In genomic region chr5:124049249-124050045, GRCm38 (mm10) we compare ENCODE assay signal across 8 mouse cellular contexts. TPM values are rescaled to one million over a fixed set of nuclear protein-coding genes. Genes with fewer than 3 reads are reported as not detected.
A peak's percentile ranks its signal among the peaks of the same experiment; 100 is the strongest.
DNase-seq lines count a peak whose midpoint lies in the region; ATAC-seq and TF ChIP-seq lines count a peak whose summit lies in the region.

No protein-coding gene starts in this region.

- no peaks in the 10 kb centered on the region for H3K27me3 ChIP-seq in spleen, adult 2 months (ENCODE audit: control insufficient read depth, insufficient read depth, low read length)
- no peaks in the 10 kb centered on the region for H3K27me3 ChIP-seq in liver, embryonic 12.5 days (replicated peaks)

- peak overlapping the region; percentile 89 for H3K27ac ChIP-seq in spleen, adult 2 months (ENCODE audit: insufficient read depth, low read length)
- H3K27ac ChIP-seq in liver, embryonic 12.5 days = peak overlapping the region; percentile 93

- TF ChIP-seq CTCF in spleen, adult 2 months (IDR thresholded peaks at IDR 0.05; ENCODE audit: extremely low read depth, insufficient read depth, insufficient read length, insufficient replicate concordance) = no peak

- H3K36me3 ChIP-seq in spleen, adult 2 months (ENCODE audit: control insufficient read depth, insufficient read depth, low read length) = no peaks in the 10 kb centered on the region
- no peaks in the 10 kb centered on the region for H3K36me3 ChIP-seq in liver, embryonic 12.5 days

- peak; percentile 58 for DNase-seq in gastrocnemius, adult 18-20 months (ENCODE audit: low spot score)
- DNase-seq in gastrocnemius, postnatal 4 days (ENCODE audit: low spot score in 2 of 2) = no peak
- DNase-seq in spleen, adult 2 months (ENCODE audit: low read depth in 1 of 2, low spot score in 2 of 2) = no peak
- DNase-seq in spleen, postnatal 36 days (ENCODE audit: low spot score in 2 of 2) = no peak
- no peak for DNase-seq in cerebellum, adult 8-10 months
- DNase-seq in layer of hippocampus, adult 18-20 months (ENCODE audit: low spot score in 2 of 2) = no peak
- DNase-seq in embryo, embryonic 9.5 days (ENCODE audit: extremely low spot score) = no peak

- peak overlapping the region; percentile 67 for H3K4me2 ChIP-seq in liver, embryonic 12.5 days

- no peak overlapping the region for H3K4me3 ChIP-seq in spleen, adult 2 months (ENCODE audit: extremely low read depth, insufficient read depth, insufficient read length)
- peak overlapping the region; percentile 51 for H3K4me3 ChIP-seq in liver, embryonic 12.5 days

- no peak for ATAC-seq in liver, embryonic 12.5 days

- WGBS in spleen, adult 2 months = 73% methylated on average over 15 of the region's 15 CpGs
- WGBS in liver, embryonic 12.5 days (ENCODE audit: insufficient replicate concordance) = 52% methylated on average over 15 of the region's 15 CpGs

- TF ChIP-seq POLR2A in spleen, adult 2 months (IDR thresholded peaks at IDR 0.05; ENCODE audit: low read depth, low read length) = no peak

- peaks cover 17% of the 10 kb centered on the region; the same call in 1 of the 2 replicates for H3K4me1 ChIP-seq in spleen, adult 2 months (ENCODE audit: control insufficient read depth, insufficient read depth, insufficient read length)
- peaks cover 78% of the 10 kb centered on the region for H3K4me1 ChIP-seq in liver, embryonic 12.5 days

- H3K9ac ChIP-seq in liver, embryonic 12.5 days = peak overlapping the region; percentile 63

- no peaks in the 10 kb centered on the region for H3K9me3 ChIP-seq in liver, embryonic 12.5 days (replicated peaks)

RNA-seq across cellular contexts. Expression of gene Vps37b, which starts 17.4 kb away (rescaled TPM):
- total RNA-seq in gastrocnemius, adult 18-20 months (2021) = 1 to 10 TPM; 5.7 to 6.6 TPM
- 10 to 100 TPM; 24.4 to 29.3 TPM for total RNA-seq in gastrocnemius, postnatal 4 days (2021)
- polyA plus RNA-seq in spleen, adult 2 months (2012; rRNA removed) = 58.1 and 72.8 TPM in 2 replicates
- polyA plus RNA-seq in liver, embryonic 12.5 days (2016; fragmentation: Nextera tagmentation; extraction: Ambion mirVana) = 20.9 and 21.8 TPM in 2 replicates
- total RNA-seq in layer of hippocampus, adult 18-20 months (2021) = 10 to 100 TPM; 38.0 to 43.9 TPM

RNA-seq across cellular contexts. Expression of gene Abcb9, which starts 46.2 kb away (rescaled TPM):
- total RNA-seq in gastrocnemius, adult 18-20 months (2021) = 1 to 10 TPM; 8.4 to 8.9 TPM
- total RNA-seq in gastrocnemius, postnatal 4 days (2021) = 1 to 10 TPM; 5.2 to 6.1 TPM
- 7.0 and 7.8 TPM in 2 replicates for polyA plus RNA-seq in spleen, adult 2 months (2012; rRNA removed)
- polyA plus RNA-seq in liver, embryonic 12.5 days (2016; fragmentation: Nextera tagmentation; extraction: Ambion mirVana) = 5.0 and 5.6 TPM in 2 replicates
- 10 to 100 TPM; 30.6 to 33.4 TPM for total RNA-seq in layer of hippocampus, adult 18-20 months (2021)
